Mouse (Mus musculus) embryo, embryonic 9.5 days (tissue): ENCODE measurements at regions not wholly inside any gene's neighbourhood (a gene's known extent, or its start where the extent isn't known, plus 50 kb on each side); places are given as distances from the start of the nearest gene placed in this dataset.

Source experiments
- DNase-seq: peaks from one replicate; pipeline ENCODE4 v3.0.0-alpha.2; 2017; ENCODE audit errors: extremely low spot score

- no peak for DNase-seq
Observed at GRCm38 (mm10) chr13:54895981-54896380, 53.2 kb upstream of the Unc5a start.
